Mouse (Mus musculus) limb, embryonic 11.5 days (tissue): Measurements from ENCODE around the gene Hbs1l. TPM values are rescaled to one million over a fixed set of nuclear protein-coding genes. Genes with fewer than 3 reads are reported as not detected.

Experiments
- ATAC-seq: fragments of 200-750 bp; cut with Nextera tagmentation; 2 replicates; pipeline ENCODE4 v1.8.0; 2017; ENCODE audit warnings: low read depth; ENCODE audit not compliant: insufficient number of reproducible peaks, low FRiP score, low TSS enrichment
- DNase-seq: peaks from one replicate; pipeline ENCODE4 v3.0.0-alpha.2; 2015; ENCODE audit warnings: low spot score
- H3K27ac ChIP-seq: fragments of 300-500 bp; sonication (generic); replicated peaks from 2 replicates; pipeline ENCODE4 v1.5.1; 2014; ENCODE audit warnings: low read depth, mild to moderate bottlenecking, low read length
- H3K27me3 ChIP-seq: fragments of 300-500 bp; sonication (generic); 2 replicates; pipeline ENCODE4 v1.6.1; 2014; ENCODE audit warnings: mild to moderate bottlenecking, low read length, mixed read lengths; ENCODE audit not compliant: control insufficient read depth, insufficient read depth
- H3K36me3 ChIP-seq: fragments of 300-500 bp; sonication (generic); 2 replicates; pipeline ENCODE4 v1.6.1; 2014; ENCODE audit warnings: mild to moderate bottlenecking, low read length, moderate library complexity, mixed read lengths; ENCODE audit not compliant: control insufficient read depth, insufficient read depth
- H3K4me1 ChIP-seq: fragments of 300-500 bp; sonication (generic); 2 replicates; pipeline ENCODE4 v1.6.1; 2014; ENCODE audit warnings: low read length, mixed read lengths; ENCODE audit not compliant: control insufficient read depth, insufficient read depth
- H3K4me2 ChIP-seq: fragments of 300-500 bp; sonication (generic); 2 replicates; pipeline ENCODE4 v1.6.1; 2014; ENCODE audit warnings: low read depth, mild to moderate bottlenecking, moderate library complexity; ENCODE audit not compliant: severe bottlenecking
- H3K4me3 ChIP-seq: fragments of 300-500 bp; sonication (generic); 2 replicates; pipeline ENCODE4 v1.5.1; 2014; ENCODE audit warnings: low read depth, low read length
- H3K9ac ChIP-seq: fragments of 300-500 bp; sonication (generic); 2 replicates; pipeline ENCODE4 v1.6.1; 2014; ENCODE audit warnings: mild to moderate bottlenecking, low read length
- H3K9me3 ChIP-seq: fragments of 300-500 bp; sonication (generic); 2 replicates; pipeline ENCODE4 v1.6.1; 2016; ENCODE audit warnings: low read length; ENCODE audit not compliant: control insufficient read depth
- WGBS: fragments of 180-500 bp; shearing (Covaris S2); extraction: QIAGEN DNeasy Blood & Tissue Kit; methylation state at CpG from one replicate; pipeline ENCODE4 v1.1.7; 2014; 5-methylcytosine and 5-hydroxymethylcytosine counted together
- polyA plus RNA-seq: library from polyadenylated mRNA; unstranded; fragments of >200 nt; fragmentation: Nextera tagmentation; extraction: Ambion mirVana; gene quantifications from 2 replicates; pipeline ENCODE4 v1.2.1, GENCODE M21; 2014

Hbs1l gene
- 122 and 132 TPM in 2 replicates for polyA plus RNA-seq

GRCm38 (mm10) chr10:21295759-21296621 lies at the start of gene Hbs1l:
Gene Hbs1l, plus strand, starts transcription at chr10:21295979.
- no peaks in the 10 kb centered on the region for H3K9me3 ChIP-seq
- peak within 1 kb of the TSS; percentile 65 for H3K4me2 ChIP-seq
- under 1% methylated on average over 71 of the region's 81 CpGs for WGBS
- H3K4me3 ChIP-seq, result peak within 1 kb of the TSS; percentile 98
- H3K36me3 ChIP-seq, result peaks cover 4% of the 10 kb centered on the region
- peak within 1 kb of the TSS; percentile 91 for H3K9ac ChIP-seq
- peaks cover 12% of the 10 kb centered on the region for H3K4me1 ChIP-seq
- ATAC-seq, result peak; percentile 98
- no peaks in the 10 kb centered on the region for H3K27me3 ChIP-seq
- peak; percentile 94 for DNase-seq
- H3K27ac ChIP-seq, result no peak within 1 kb of the TSS; the same call in 1 of the 2 replicates

- Histone ChIP-seq H3K9ac (no peak overlapping the region), H3K36me3 (no peaks in the 10 kb centered on the region), H3K4me3 (no peak overlapping the region), H3K4me1 (no peaks in the 10 kb centered on the region), H3K9me3 (no peaks in the 10 kb centered on the region), H3K27ac (no peak overlapping the region), H3K4me2 (no peak overlapping the region), H3K27me3 (no peaks in the 10 kb centered on the region)
- ATAC-seq (no peak), DNase-seq (no peak)
- 85% methylated on average over 4 of the region's 4 CpGs for WGBS
Observed at GRCm38 (mm10) chr10:21248556-21248955, 47.2 kb upstream of the Hbs1l start.

- ATAC-seq, result no peak
- Histone ChIP-seq H3K27ac (no peak overlapping the region), H3K4me3 (no peak overlapping the region), H3K9ac (no peak overlapping the region), H3K36me3 (no peaks in the 10 kb centered on the region), H3K27me3 (no peaks in the 10 kb centered on the region), H3K4me2 (no peak overlapping the region), H3K9me3 (no peaks in the 10 kb centered on the region), H3K4me1 (no peaks in the 10 kb centered on the region)
- no peak for DNase-seq
- WGBS, result 63% methylated on average over 15 of the region's 15 CpGs
Observed at GRCm38 (mm10) chr10:21251881-21252534, 43.8 kb upstream of the Hbs1l start.

GRCm38 (mm10) chr10:21252800-21253199 lies 43.0 kb upstream of the Hbs1l start:
- DNase-seq (no peak), ATAC-seq (no peak)
- H3K9me3 ChIP-seq, result no peaks in the 10 kb centered on the region
- no peak overlapping the region for H3K4me3 ChIP-seq
- 83% methylated on average over 4 of the region's 4 CpGs for WGBS
- H3K27ac ChIP-seq, result no peak overlapping the region
- no peak overlapping the region for H3K4me2 ChIP-seq
- H3K4me1 ChIP-seq, result no peaks in the 10 kb centered on the region
- H3K27me3 ChIP-seq, result no peaks in the 10 kb centered on the region
- no peaks in the 10 kb centered on the region for H3K36me3 ChIP-seq
- no peak overlapping the region for H3K9ac ChIP-seq

GRCm38 (mm10) chr10:21254266-21255140 lies 41.3 kb upstream of the Hbs1l start:
- Histone ChIP-seq H3K9ac (no peak overlapping the region), H3K36me3 (no peaks in the 10 kb centered on the region), H3K4me1 (no peaks in the 10 kb centered on the region), H3K27me3 (no peaks in the 10 kb centered on the region), H3K9me3 (no peaks in the 10 kb centered on the region), H3K4me2 (no peak overlapping the region), H3K27ac (no peak overlapping the region), H3K4me3 (no peak overlapping the region)
- ATAC-seq (no peak), DNase-seq (no peak)
- 85% methylated on average over 12 of the region's 12 CpGs for WGBS

GRCm38 (mm10) chr10:21257244-21257643 lies 38.5 kb upstream of the Hbs1l start:
- no peak for DNase-seq
- Histone ChIP-seq H3K27me3 (no peaks in the 10 kb centered on the region), H3K9me3 (no peaks in the 10 kb centered on the region), H3K4me3 (no peak overlapping the region), H3K4me2 (no peak overlapping the region), H3K36me3 (no peaks in the 10 kb centered on the region), H3K4me1 (no peaks in the 10 kb centered on the region), H3K9ac (no peak overlapping the region), H3K27ac (no peak overlapping the region)
- ATAC-seq, result no peak
- WGBS, result 70% methylated on average over 5 of the region's 5 CpGs

- H3K4me2 ChIP-seq, result no peak overlapping the region
- H3K4me1 ChIP-seq, result no peaks in the 10 kb centered on the region
- H3K9me3 ChIP-seq, result no peaks in the 10 kb centered on the region
- ATAC-seq (no peak), DNase-seq (no peak)
- 79% methylated on average over 2 of the region's 2 CpGs for WGBS
- no peaks in the 10 kb centered on the region for H3K27me3 ChIP-seq
- no peak overlapping the region for H3K9ac ChIP-seq
- no peak overlapping the region for H3K4me3 ChIP-seq
- no peaks in the 10 kb centered on the region for H3K36me3 ChIP-seq
- H3K27ac ChIP-seq, result no peak overlapping the region
Observed at GRCm38 (mm10) chr10:21259649-21260048, 36.1 kb upstream of the Hbs1l start.

GRCm38 (mm10) chr10:21265188-21265587 lies 30.6 kb upstream of the Hbs1l start:
- ATAC-seq (no peak), DNase-seq (no peak)
- Histone ChIP-seq H3K36me3 (no peaks in the 10 kb centered on the region), H3K27me3 (no peaks in the 10 kb centered on the region), H3K4me2 (no peak overlapping the region), H3K4me3 (no peak overlapping the region), H3K27ac (no peak overlapping the region), H3K9ac (no peak overlapping the region), H3K4me1 (no peaks in the 10 kb centered on the region), H3K9me3 (no peaks in the 10 kb centered on the region)
- 89% methylated on average over 11 of the region's 11 CpGs for WGBS
